Mouse (Mus musculus) G1E (cell line): ENCODE results near the gene Tmod4. TPM values are rescaled to one million over a fixed set of nuclear protein-coding genes. Genes with fewer than 3 reads are reported as not detected.
"Not testable (repeated sequence)": the region's sequence is repeated elsewhere in the genome, so short reads cannot be mapped to it uniquely, and the experiment has no call there.

Source experiments
- ATAC-seq: 2 replicates; pipeline ENCODE4 v1.8.0; 2016; ENCODE audit warnings: mild to moderate bottlenecking; ENCODE audit not compliant: insufficient number of reproducible peaks, poor library complexity, low FRiP score, severe bottlenecking; ENCODE audit errors: extremely low read depth
- DNase-seq: peaks from one replicate; pipeline ENCODE4 v3.0.0; 2012; ENCODE audit warnings: low spot score
- H3K27me3 ChIP-seq: 2 replicates; pipeline ENCODE4 v1.6.1; 2012; ENCODE audit warnings: mild to moderate bottlenecking, low read length, inconsistent platforms; ENCODE audit not compliant: insufficient read depth
- H3K36me3 ChIP-seq: replicated peaks from 2 replicates; pipeline ENCODE3; 2012; ENCODE audit warnings: mild to moderate bottlenecking, inconsistent platforms
- H3K4me1 ChIP-seq: 2 replicates; pipeline ENCODE4 v1.6.1; 2012; ENCODE audit warnings: low read depth, low read length, inconsistent platforms, mixed read lengths; ENCODE audit not compliant: insufficient read depth
- H3K4me3 ChIP-seq: 2 replicates; pipeline ENCODE4 v1.5.1; 2012; ENCODE audit warnings: low read depth, mild to moderate bottlenecking, inconsistent platforms, low read length, moderate library complexity, mixed read lengths
- H3K9me3 ChIP-seq: replicated peaks from 2 replicates; pipeline ENCODE4 v1.6.1; 2012; ENCODE audit warnings: inconsistent platforms
- CTCF ChIP-seq: IDR thresholded peaks from 2 replicates; pipeline ENCODE4 v1.5.1; 2012; ENCODE audit warnings: low read depth, low read length, inconsistent platforms, mixed read lengths
- GATA1 ChIP-seq: IDR thresholded peaks from 2 replicates; pipeline ENCODE4 v1.6.1; 2012; ENCODE audit warnings: borderline replicate concordance, low read length, inconsistent platforms, mixed read lengths
- GATA2 ChIP-seq: IDR thresholded peaks from 2 replicates; pipeline ENCODE4 v1.6.1; 2012; ENCODE audit warnings: low read depth, low read length, inconsistent platforms, borderline replicate concordance
- POLR2AphosphoS5 ChIP-seq: IDR thresholded peaks from 2 replicates; pipeline ENCODE4 v1.6.1; 2012; ENCODE audit warnings: low read depth, low read length, inconsistent platforms; ENCODE audit not compliant: insufficient replicate concordance
- TAL1 ChIP-seq: conservative IDR thresholded peaks from 2 replicates; pipeline ENCODE4 v1.6.1; 2012; ENCODE audit warnings: low read depth, low read length, inconsistent platforms, mixed read lengths
- polyA plus RNA-seq: library from polyadenylated mRNA; stranded (reverse); fragments of >175 nt; gene quantifications from 2 replicates; pipeline ENCODE4 v1.2.3, GENCODE M21; 2012
- total RNA-seq, 2 experiments: library from RNA; stranded (forward) in 1 of 2; stranded (reverse) in 1 of 2; fragments of 200-1000 nt in 1 of 2; fragments of >200 nt in 1 of 2; fragmentation: Nextera tagmentation in 1 of 2; gene quantifications; 2 replicates each; pipeline ENCODE4 v1.2.3; 2014 to 2017

Gene Tmod4
- total and polyA plus RNA-seq, 3 experiments, result 0.22 to 11.7 (median 4.5) TPM

GRCm38 (mm10) chr3:95130081-95130480, 5.8 kb downstream of the Tmod4 start:
- no peaks in the 10 kb centered on the region for H3K27me3 ChIP-seq
- peaks cover 71% of the 10 kb centered on the region for H3K36me3 ChIP-seq
- H3K9me3 ChIP-seq, result no peaks in the 10 kb centered on the region
- H3K4me3 ChIP-seq, result no peak overlapping the region
- TF ChIP-seq GATA2, result no peak
- no peak for TF ChIP-seq TAL1
- no peak for TF ChIP-seq GATA1
- TF ChIP-seq CTCF, result no peak
- TF ChIP-seq POLR2AphosphoS5, result no peak
- DNase-seq (no peak), ATAC-seq (no peak)
- peaks cover 21% of the 10 kb centered on the region for H3K4me1 ChIP-seq

- Histone ChIP-seq H3K36me3 (peaks cover 64% of the 10 kb centered on the region), H3K4me1 (peaks cover 40% of the 10 kb centered on the region)
- not testable (repeated sequence) for ATAC-seq, H3K27me3 ChIP-seq, H3K4me3 ChIP-seq, DNase-seq, H3K9me3 ChIP-seq
Measured at GRCm38 (mm10) chr3:95132389-95132788, 8.1 kb downstream of the Tmod4 start.

GRCm38 (mm10) chr3:95133176-95133575, 8.9 kb downstream of the Tmod4 start:
- TF ChIP-seq CTCF, result no peak
- TF ChIP-seq TAL1, result no peak
- TF ChIP-seq POLR2AphosphoS5, result no peak
- TF ChIP-seq GATA2, result no peak
- TF ChIP-seq GATA1, result no peak
- ATAC-seq, result no peak
- Histone ChIP-seq H3K4me1 (peaks cover 40% of the 10 kb centered on the region), H3K36me3 (peaks cover 62% of the 10 kb centered on the region), H3K9me3 (no peaks in the 10 kb centered on the region), H3K27me3 (no peaks in the 10 kb centered on the region), H3K4me3 (peak overlapping the region; percentile 72)
- no peak for DNase-seq

GRCm38 (mm10) chr3:95133680-95134101, 9.4 kb downstream of the Tmod4 start, which contains the start of the genes Scnm1 and Lysmd1:
Scnm1 (minus strand) TSS chr3:95134011.
Lysmd1 (plus strand) TSS chr3:95134088.
- peak; percentile 79 for DNase-seq
- H3K27me3 ChIP-seq, result no peaks in the 10 kb centered on the region
- no peaks in the 10 kb centered on the region for H3K9me3 ChIP-seq
- no peak for TF ChIP-seq GATA1
- no peak for TF ChIP-seq TAL1
- no peak for TF ChIP-seq POLR2AphosphoS5
- no peak for TF ChIP-seq CTCF
- no peak for TF ChIP-seq GATA2
- peaks cover 40% of the 10 kb centered on the region for H3K4me1 ChIP-seq
- peak; percentile 89 for ATAC-seq
- H3K4me3 ChIP-seq, result peak within 1 kb of the TSS; percentile 72
- H3K36me3 ChIP-seq, result peaks cover 58% of the 10 kb centered on the region

GRCm38 (mm10) chr3:95134133-95134532, 9.9 kb downstream of the Tmod4 start:
- Histone ChIP-seq H3K36me3 (peaks cover 53% of the 10 kb centered on the region), H3K4me1 (peaks cover 39% of the 10 kb centered on the region)
- not testable (repeated sequence) for ATAC-seq

GRCm38 (mm10) chr3:95135023-95135422, 10.7 kb downstream of the Tmod4 start:
- peak; percentile 82 for DNase-seq
- peak overlapping the region; percentile 65 for H3K4me3 ChIP-seq
- H3K9me3 ChIP-seq, result no peaks in the 10 kb centered on the region; the same call in 1 of the 2 replicates
- H3K4me1 ChIP-seq, result peaks cover 35% of the 10 kb centered on the region
- no peaks in the 10 kb centered on the region for H3K27me3 ChIP-seq
- peak; percentile 54 for ATAC-seq
- no peak for TF ChIP-seq POLR2AphosphoS5
- TF ChIP-seq GATA2, result no peak
- peaks cover 52% of the 10 kb centered on the region for H3K36me3 ChIP-seq

More at GRCm38 (mm10) chr3:95134133-95134532, 9.9 kb downstream of the Tmod4 start:
- not testable (repeated sequence) for DNase-seq, H3K4me3 ChIP-seq, H3K27me3 ChIP-seq, H3K9me3 ChIP-seq

GRCm38 (mm10) chr3:95135433-95136052, 11.3 kb downstream of the Tmod4 start:
- TF ChIP-seq GATA1, result no peak

More at GRCm38 (mm10) chr3:95135433-95136052, 11.3 kb downstream of the Tmod4 start:
- Histone ChIP-seq H3K9me3 (no peaks in the 10 kb centered on the region; the same call in 1 of the 2 replicates), H3K4me3 (peak overlapping the region; percentile 65; the same call in 1 of the 2 replicates), H3K36me3 (peaks cover 53% of the 10 kb centered on the region), H3K4me1 (peaks cover 33% of the 10 kb centered on the region), H3K27me3 (no peaks in the 10 kb centered on the region)
- DNase-seq, result no peak
- no peak for ATAC-seq
